Mouse (Mus musculus) gastrocnemius, adult 2 months (tissue): ENCODE measurements around the gene 1700025B11Rik. TPM values are rescaled to one million over a fixed set of nuclear protein-coding genes. Genes with fewer than 3 reads are reported as not detected.
"Not testable (repeated sequence)": the region's sequence is repeated elsewhere in the genome, so short reads cannot be mapped to it uniquely, and the experiment has no call there.

Experiments used
- DNase-seq: peaks from one replicate; pipeline ENCODE4 v3.0.0; 2022
- H3K27ac ChIP-seq: fragments of 200-600 bp; 2 replicates; pipeline ENCODE4 v1.8.1; 2022; ENCODE audit warnings: mild to moderate bottlenecking
- H3K4me3 ChIP-seq: fragments of 200-600 bp; 2 replicates; pipeline ENCODE4 v1.8.1; 2022; ENCODE audit warnings: mild to moderate bottlenecking, moderate library complexity
- CTCF ChIP-seq: fragments of 200-600 bp; IDR thresholded peaks from 2 replicates; pipeline ENCODE4 v1.8.1; 2022; ENCODE audit warnings: antibody characterized with exemption, mild to moderate bottlenecking, moderate library complexity
- intact Hi-C: fragments of 180-260 bp; cut with DNase I; formaldehyde crosslinking; loops from one replicate; pipeline ENCODE4 v1.15.1; 2025
- long read RNA-seq, 2 experiments: library from polyadenylated mRNA; stranded (forward); transcript quantifications; one replicate each; pipeline ENCODE4 v2.0.0; 2021
- total RNA-seq, 2 experiments: library from RNA; stranded (reverse); gene quantifications; 2 replicates each; pipeline ENCODE4 v1.2.3; 2021

1700025B11Rik gene
- not detected for total RNA-seq
- long read RNA-seq, experiment 1, result 0 reads
- long read RNA-seq, experiment 2, result 0 reads

DNA sequence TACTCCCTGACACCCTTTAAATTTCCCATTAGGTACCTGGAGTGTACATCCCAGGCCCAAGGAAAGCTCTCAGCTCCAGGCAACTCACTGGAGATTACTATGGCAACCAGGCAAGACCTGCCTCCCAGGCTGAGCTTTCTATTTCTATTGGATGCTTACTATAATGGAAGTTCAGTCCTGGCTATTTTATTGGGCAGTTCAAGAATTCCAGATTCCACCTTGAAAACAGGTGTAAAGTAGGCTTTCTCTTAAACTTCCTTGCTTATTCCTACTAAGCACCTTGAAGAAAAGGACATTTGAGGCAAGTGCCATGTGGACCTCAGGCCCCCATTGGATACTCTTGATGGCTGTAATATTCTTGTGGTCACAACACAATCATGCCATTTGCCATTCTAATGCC lies at the start of gene 1700025B11Rik:
Gene 1700025B11Rik (minus strand): TSS at position 101 of the 400 bp plus-strand sequence.
- no peak within 1 kb of the TSS for H3K27ac ChIP-seq
- intact Hi-C loops, result loop anchor here (1.0 kb wide), 1 partner anchor 38 kb away; the partner anchor contains the start of gene Gm36245
- DNase-seq, result no peak
- no peak within 1 kb of the TSS for H3K4me3 ChIP-seq
- TF ChIP-seq CTCF, result no peak

DNA sequence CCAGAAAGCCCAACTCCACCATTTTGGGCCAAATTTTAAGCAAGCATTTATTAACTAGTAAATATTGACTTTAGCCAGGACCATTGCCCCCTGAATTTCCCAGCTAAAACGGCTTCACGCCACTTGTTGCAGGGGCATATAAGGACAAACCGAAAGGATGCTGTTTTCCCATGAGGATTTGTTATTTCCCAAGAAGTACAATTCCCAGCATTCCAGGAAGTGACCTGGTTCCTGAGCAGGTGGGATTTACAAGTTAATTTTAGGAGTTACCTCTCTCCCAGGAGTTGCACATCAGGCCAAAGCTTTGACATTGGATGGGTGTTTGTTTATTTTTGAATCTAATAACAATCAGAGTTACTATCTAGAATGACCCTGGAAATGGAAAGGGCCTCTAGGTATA lies 44.4 kb upstream of the 1700025B11Rik start:
- TF ChIP-seq CTCF, result no peak
- intact Hi-C loops, result no loop called here
- no peak for DNase-seq
- no peak overlapping the region for H3K27ac ChIP-seq
- no peak overlapping the region for H3K4me3 ChIP-seq

DNA sequence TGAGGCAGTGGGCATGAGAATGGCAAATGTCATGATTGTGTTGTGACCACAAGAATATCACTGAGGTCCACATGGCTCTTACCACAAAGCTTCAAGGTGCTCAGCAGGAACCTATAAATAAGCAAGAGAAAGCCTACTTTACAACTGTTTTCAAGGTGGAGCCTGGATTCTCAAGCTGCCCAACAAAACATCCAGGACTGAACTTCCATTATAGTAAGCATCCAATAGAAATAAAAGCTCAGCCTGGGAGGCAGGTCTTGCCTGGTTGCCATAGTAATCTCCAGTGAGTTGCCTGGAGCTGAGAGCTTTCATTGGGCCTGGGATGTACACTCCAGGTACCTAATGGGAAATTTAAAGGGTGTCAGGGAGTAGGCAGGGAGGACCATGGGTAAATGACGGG lies 37.3 kb upstream of the 1700025B11Rik start, which contains the start of gene Gm36245:
Gene Gm36245 (plus strand): TSS at position 301 of the 400 bp plus-strand sequence.
- Histone ChIP-seq H3K4me3 (peak within 1 kb of the TSS; percentile 19; the same call in 1 of the 2 replicates), H3K27ac (peak within 1 kb of the TSS; percentile 79)
- TF ChIP-seq CTCF, result no peak
- intact Hi-C loops, result loop anchor here (1.0 kb wide), 1 partner anchor 37 kb away; no protein-coding TSS in a partner anchor
- no peak for DNase-seq

DNA sequence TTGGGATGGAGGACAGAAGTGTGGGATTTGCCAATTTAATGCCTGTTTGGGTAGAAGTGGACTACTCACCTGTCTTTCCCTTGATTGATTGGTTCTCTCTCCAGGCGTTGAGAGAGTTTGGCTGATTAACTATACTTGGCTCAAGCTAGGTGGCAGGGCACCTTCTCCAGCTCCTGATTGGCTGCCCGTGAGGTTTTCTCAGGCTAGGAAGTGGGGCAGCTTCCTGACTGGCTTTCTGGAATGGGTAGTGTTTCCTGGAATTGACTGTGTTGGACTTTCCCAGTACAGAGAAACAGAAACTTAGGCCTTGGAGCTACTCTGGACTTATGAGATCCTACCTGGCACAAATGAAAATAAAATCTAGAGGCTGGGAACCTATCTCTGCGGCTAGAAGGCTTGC lies 36.7 kb upstream of the 1700025B11Rik start:
- Histone ChIP-seq H3K4me3 (peak overlapping the region; percentile 19; the same call in 1 of the 2 replicates), H3K27ac (peak overlapping the region; percentile 79)
- TF ChIP-seq CTCF, result no peak
- DNase-seq, result no peak
- intact Hi-C loops, result no loop called here

DNA sequence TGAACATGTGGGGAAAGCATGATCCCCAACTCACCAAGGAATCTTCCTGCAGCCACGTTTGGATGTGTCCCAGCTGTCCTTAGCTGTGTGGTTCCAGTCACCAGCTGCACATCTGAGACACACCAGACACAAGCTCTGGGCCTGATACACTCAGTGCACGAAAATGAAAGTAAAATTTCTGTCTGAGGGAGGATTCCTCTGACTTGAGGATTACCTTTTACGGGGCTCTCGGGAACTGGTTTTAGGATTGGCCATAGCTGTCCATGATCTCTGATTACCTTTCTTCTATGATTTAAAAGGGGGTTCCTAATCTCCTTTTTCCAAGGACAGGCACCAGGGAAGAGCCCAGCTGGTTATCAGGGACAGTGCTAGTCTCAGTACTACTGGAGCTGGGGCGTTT lies 34.3 kb upstream of the 1700025B11Rik start, which contains the start of gene Apol10b:
Gene Apol10b (minus strand): TSS at position 165 of the 400 bp plus-strand sequence.
- DNase-seq, result no peak
- Histone ChIP-seq H3K4me3 (peak within 1 kb of the TSS; percentile 32), H3K27ac (peak within 1 kb of the TSS; percentile 74)
- no peak for TF ChIP-seq CTCF
- intact Hi-C loops, result no loop called here

DNA sequence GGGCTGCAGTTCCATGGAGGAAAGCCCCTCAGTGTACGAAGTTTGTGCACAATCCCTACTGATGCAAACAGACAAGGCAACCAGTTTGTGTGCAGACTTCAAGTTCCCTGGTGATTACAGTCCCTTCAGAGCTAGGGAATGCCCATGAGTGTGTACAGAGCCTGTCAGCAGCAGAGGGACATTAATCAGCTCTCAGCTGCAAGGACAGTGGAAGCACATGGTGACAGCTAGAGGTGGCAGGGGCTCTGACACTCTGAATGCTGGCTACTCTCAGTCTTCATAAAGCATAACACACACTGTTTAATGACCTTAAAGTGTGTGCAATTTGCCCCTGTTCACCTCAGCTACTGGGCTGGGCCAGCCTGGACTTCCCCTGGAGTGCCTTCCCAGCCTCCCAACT lies 31.9 kb upstream of the 1700025B11Rik start:
- DNase-seq, result no peak
- intact Hi-C loops, result no loop called here
- no peak overlapping the region for H3K4me3 ChIP-seq
- peak overlapping the region; percentile 20; the same call in 1 of the 2 replicates for H3K27ac ChIP-seq
- TF ChIP-seq CTCF, result no peak

DNA sequence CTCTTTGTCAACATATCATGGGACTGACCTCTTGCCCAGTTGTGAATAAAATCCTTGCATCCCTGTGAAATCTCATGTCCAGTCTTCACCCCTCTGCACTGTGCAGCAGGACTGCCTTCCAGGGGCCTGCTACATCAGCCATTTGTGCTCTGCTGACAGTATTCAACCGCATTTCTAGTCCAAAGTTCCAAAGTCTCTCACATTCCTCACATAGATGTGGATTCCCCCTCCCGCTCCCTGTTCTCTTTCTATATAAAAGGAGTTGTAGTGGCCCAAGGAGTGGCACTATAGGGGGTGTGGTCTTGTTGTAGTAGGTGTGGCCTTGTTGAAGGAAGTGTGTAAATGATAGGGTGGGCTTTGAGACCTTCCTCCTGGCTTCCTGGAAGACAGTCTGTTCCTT lies 29.2 kb upstream of the 1700025B11Rik start:
- Histone ChIP-seq H3K4me3 (no peak overlapping the region), H3K27ac (no peak overlapping the region)
- intact Hi-C loops, result no loop called here
- no peak for DNase-seq
- no peak for TF ChIP-seq CTCF

DNA sequence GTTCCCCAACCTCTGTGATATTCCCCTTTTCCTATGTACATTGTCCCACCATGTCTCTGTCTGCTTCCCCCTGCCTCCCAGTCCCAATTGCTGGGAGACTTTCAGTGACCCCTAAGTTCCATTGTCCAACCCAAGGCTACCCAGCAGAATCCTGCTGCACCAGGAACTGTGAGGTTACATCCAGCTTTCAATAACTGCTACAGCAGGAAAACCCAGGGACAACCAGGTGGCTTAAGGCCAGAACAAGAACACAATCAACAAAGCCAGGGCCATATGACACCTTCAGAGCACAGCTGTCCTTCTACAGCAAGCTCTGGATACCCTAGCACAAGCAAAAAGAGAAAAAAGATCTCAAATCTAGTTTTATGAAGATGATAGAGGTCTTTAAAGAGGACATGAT lies 27.3 kb upstream of the 1700025B11Rik start:
- TF ChIP-seq CTCF, result no peak
- peak overlapping the region; percentile 1; the same call in 1 of the 2 replicates for H3K27ac ChIP-seq
- no peak for DNase-seq
- intact Hi-C loops, result no loop called here
- H3K4me3 ChIP-seq, result no peak overlapping the region

DNA sequence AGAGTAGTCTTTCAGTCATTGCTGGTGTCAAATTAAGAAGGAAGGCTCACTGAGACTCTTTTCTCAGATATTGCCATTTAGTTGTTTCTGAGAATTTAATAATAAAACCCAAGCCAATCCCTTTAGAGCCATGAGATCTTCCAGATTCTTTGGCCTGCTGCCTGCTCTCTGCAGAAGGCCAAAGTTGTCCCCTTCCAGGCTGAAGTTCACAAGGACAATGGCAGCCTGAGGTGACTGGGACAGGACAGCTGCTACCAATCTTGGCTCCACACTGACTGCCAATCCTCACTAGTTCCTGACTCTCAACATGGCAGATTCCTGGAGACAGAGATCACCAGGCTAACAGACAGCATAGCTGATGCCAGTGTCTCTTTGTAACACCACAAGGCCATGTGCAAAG lies 25.3 kb upstream of the 1700025B11Rik start:
- Histone ChIP-seq H3K4me3 (no peak overlapping the region), H3K27ac (no peak overlapping the region)
- TF ChIP-seq CTCF, result no peak
- intact Hi-C loops, result no loop called here
- no peak for DNase-seq

DNA sequence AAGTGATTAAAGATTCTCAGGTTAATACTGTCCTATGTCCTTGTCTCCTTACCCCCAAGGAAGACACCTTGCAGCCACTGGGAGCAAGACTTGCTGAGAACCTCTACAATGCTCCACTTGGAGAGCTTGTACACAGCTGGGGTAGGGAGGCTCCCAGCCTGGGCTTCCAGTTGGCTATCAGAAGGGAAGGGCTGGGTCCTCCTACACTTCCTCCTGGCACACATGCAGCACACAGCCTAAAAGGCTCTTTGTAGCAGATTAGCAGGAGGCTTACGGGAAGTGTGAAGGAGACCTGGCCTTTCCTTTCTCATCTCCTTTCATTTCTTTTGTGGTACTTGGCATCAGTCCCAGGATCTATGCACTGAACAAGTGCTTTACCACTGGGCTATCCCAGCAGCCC lies 20.0 kb upstream of the 1700025B11Rik start:
- DNase-seq, result peak; percentile 66
- no peak for TF ChIP-seq CTCF
- intact Hi-C loops, result no loop called here
- H3K27ac ChIP-seq, result peak overlapping the region; percentile 78
- no peak overlapping the region for H3K4me3 ChIP-seq

DNA sequence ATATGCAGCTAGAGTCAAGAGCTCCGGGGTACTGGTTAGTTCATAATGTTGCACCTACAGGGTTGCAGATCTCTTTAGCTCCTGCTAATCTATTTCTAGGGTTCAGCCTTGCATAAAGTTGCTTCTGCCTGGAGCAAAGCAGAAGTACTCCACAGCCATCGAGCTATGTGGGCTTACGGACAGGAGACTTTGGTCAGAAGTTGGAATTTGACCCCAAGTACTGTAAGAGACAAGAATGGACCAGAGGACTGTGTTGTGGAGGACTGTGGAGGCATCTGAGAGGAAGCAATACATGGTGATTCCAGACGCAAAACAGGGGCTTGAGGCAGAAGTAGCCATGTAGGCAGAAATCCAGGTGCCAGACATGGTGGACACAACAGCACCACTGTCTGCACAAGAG lies 17.6 kb upstream of the 1700025B11Rik start:
- no peak for TF ChIP-seq CTCF
- Histone ChIP-seq H3K27ac (no peak overlapping the region), H3K4me3 (no peak overlapping the region)
- DNase-seq, result no peak
- intact Hi-C loops, result no loop called here

DNA sequence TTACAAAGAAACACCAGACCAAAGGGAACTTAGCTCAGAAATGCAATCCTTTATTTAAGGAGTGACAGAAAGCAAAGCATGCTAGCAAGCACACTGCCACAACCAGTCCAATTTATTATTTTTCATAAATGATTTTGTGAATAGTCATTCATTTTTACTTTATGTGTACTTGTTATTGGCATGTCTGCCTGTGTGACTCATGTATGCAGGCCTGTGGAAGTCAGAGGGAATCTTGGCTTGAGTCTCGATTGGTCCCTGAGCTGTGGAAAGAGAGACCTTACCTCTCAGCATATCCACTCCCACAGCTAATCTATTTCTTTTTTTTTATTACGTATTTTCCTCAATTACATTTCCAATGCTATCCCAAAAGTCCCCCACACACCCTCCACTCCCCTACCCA lies 17.1 kb upstream of the 1700025B11Rik start:
- Histone ChIP-seq H3K4me3 (no peak overlapping the region), H3K27ac (no peak overlapping the region)
- intact Hi-C loops, result no loop called here
- TF ChIP-seq CTCF, result no peak
- DNase-seq, result no peak

DNA sequence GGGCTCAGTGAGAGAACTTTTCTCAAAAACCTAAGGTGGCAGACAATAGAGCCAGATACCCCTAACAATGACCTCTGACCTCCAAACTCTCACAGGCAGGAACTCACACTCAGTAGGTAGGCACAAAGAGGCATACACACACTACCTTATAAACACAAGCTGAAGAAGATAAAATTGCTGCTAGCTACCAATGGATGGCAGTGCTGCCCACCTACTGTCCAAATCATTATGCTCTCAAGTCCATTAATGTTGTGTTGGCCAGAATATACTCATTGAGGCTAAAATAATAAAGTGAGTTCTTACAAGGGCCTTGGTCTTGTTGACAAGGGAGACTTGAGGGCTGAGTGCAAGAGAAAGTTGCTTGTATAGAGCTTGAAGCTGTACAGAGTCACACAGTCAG lies 1.5 kb upstream of the 1700025B11Rik start:
- Histone ChIP-seq H3K4me3 (no peak overlapping the region), H3K27ac (no peak overlapping the region)
- peak; percentile 49 for TF ChIP-seq CTCF
- no peak for DNase-seq
- intact Hi-C loops, result no loop called here

DNA sequence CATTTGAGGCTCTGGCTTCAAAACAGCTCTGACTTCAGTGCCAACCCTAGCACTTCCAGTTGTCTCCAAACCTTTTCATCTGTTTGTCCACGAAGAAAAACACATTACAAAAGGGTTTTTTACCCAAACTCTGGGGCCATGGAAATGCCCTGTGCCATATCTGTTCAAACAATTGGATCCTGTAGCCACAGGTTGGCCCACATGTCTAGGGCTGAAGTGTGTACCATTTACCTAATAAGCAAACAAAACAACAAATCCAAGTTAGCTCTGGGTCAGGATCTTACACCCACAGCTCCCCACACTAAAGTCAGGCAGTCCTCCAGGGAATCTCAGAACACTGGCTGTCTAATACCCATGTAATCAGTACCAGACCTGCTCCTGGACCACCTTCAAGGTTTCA lies 22.5 kb downstream of the 1700025B11Rik start:
- DNase-seq, H3K4me3 ChIP-seq, intact Hi-C loops, H3K27ac ChIP-seq: not testable (repeated sequence)
